Mouse (Mus musculus) heart, adult 18-20 months (tissue): ENCODE results near the gene Atg14. TPM values are rescaled to one million over a fixed set of nuclear protein-coding genes. Genes with fewer than 3 reads are reported as not detected.
"Not testable (repeated sequence)": the region's sequence is repeated elsewhere in the genome, so short reads cannot be mapped to it uniquely, and the experiment has no call there.

Source experiments
- DNase-seq, 2 experiments: peaks; one replicate each; pipeline ENCODE4 v3.0.0; 2021 to 2022; ENCODE audit warnings: mixed read lengths in 1 of 2
- total RNA-seq, 2 experiments: library from RNA; stranded (reverse); gene quantifications; 2 replicates each; pipeline ENCODE4 v1.2.3; 2021

Atg14 gene
- total RNA-seq, 2 experiments from 2014 or later = 9.4 to 10.3 TPM

DNA sequence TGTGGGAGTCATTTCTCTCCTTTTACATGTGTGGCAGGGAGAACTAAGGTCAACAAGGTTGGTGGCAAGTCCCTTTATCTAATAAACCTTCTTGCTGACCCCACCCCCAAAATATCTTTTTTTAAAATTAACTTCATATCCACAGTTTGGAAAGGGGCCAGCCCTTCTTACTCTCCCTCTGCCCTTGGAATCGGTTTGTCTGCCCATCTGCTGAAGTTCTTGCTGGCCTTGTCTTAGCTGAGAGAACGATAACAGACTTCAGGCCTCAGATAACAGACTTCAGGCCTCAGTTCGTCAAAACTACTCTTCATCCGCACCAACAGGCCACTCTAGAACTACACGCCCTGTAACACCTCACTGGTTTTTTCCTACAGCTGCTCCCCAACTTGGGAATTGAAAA is 26.2 kb downstream of the Atg14 start:
- no peak for DNase-seq

DNA sequence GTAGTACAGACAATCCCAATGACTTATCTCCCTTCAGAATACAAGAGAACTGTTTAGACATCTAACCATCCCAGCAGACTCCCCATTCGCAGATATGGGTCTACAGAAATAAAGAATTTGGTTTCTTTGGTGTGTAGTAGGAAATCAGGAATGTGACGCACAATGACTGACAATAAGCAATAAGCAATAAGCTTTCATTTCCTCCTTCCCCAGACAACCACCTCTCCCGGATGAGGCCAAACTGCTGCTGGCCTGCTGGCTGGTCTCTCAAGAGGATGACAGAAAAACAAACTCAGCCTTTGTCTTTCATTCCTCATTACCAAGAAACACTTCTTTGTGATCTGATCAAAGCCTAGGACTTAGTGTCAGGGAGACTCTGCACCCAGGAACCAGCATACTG is 28.2 kb downstream of the Atg14 start:
- no peak for DNase-seq

DNA sequence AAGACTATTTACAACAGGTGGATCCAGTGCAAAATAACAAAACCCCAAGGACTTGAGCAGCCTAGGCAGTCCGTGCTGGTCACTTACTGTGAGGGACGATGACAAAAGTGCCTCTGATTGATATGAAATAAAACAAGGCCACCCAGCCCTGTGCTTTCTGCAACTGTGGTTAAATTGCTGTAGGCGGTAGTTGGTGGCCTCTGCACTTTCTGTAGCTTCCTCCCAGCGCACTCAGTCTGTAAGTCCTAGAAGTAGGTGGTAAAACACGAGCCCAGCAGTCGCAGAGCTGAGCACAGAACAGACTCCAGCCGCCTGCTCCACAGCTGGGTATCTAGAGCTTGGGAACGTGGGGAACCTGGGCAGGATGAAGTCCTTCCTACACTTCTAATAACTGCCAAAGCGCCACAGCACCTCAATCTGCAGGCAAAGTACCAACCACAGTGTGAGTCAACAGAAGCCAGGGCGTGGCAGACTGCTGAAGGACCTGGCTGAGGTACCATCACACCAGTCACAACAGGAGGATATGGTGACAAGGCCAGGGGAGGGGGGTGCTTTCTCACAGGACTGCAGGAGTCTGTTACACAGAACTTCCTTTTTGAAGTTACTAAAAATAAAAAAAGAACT is 29.0 kb downstream of the Atg14 start:
- DNase-seq = no peak

DNA sequence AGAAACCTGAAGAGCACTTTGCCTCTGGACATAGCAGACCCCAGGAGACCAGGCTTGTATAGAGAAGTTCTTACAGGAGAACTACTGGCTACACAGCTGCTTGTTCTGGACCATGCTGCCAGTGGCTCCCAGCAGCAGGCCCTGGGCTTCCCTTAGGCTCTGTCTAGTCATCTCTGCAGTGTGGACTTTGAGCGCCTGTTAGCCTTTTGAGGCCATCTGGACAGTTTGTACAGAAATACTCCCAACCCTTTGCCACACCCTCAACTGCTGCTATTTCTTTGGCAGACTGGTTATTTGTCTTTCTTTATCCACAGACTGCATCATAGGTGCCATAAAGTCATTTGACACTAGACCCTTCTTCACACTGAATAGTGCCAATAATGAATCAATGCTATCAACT is 35.4 kb downstream of the Atg14 start:
- DNase-seq = no peak

DNA sequence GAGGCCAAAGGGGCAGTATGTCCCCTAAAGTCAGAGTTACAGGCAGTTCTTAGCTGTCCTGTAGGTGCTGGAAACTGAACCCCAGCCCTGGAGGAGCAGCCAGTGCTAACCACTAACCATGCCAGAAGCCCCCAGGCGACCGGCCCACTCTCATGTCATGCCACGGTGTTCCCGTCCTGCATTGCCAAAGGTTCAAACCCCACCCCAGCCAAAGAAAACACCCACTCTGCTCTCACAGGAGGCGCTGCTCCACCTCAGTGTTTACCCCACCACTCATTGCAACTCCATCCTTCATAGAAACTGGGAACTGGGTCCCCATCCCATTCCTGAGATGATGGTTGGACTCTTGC is 36.3 kb downstream of the Atg14 start:
- peak in 1 of 2 experiments; percentile 18 for DNase-seq

DNA sequence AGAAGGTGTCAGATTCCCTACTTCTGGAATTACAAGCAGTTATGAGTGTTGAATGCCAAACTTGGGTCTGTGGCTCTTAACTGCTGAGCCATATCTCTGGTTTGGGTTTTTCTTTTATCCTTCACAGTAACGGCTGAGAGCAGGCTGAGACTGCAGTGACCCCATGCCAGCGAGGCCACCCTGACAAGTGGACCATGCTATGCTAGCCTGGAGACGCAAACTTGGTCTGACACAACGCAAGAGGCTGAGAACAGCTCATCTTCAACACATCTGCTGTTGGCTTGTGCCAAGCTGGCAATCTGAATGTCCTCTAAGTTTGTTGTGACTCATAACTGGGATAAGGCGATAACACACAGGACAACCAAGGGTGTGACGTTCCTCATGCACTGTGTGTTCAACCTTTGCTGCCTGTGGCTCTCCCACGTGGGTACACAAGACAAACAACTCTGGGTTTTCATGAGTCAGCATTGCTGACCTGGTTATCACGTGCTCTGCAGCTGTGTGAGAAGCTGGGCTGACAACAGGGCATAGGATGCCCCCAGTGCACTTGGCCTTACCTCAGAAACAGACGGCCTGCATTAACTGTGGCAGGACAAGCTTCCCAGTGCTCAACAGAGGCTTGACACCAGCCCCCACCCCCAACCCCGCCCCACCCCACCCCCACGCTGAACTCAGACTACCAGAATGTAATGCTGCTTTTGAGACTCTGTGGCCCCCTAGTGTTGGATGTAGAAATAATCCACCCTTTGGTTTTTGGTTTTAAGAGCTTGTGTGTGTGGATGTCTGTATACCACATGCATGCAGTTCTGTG is 36.9 kb downstream of the Atg14 start:
- DNase-seq = peak; percentile 65 to 71

DNA sequence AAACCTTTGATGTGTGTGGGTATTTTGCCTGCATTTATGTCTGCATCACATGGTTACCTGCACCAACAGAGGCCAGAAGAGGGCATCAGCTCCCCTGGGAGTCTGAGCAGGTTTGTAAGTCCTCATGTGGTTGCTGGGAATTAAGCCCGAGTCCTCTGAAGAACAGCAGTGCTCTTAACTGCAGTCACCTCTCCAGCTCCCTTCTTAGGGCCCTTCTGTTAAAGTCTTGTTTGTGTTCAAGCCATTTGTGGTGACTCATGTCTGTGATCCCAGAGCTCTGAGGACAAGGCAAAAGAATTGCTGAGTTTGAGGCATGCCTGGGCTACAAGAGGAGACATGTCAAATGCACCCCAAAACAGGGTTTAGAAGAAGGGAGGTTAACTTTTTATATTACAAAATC is 38.0 kb downstream of the Atg14 start:
- DNase-seq = peak in 1 of 2 experiments; percentile 22

DNA sequence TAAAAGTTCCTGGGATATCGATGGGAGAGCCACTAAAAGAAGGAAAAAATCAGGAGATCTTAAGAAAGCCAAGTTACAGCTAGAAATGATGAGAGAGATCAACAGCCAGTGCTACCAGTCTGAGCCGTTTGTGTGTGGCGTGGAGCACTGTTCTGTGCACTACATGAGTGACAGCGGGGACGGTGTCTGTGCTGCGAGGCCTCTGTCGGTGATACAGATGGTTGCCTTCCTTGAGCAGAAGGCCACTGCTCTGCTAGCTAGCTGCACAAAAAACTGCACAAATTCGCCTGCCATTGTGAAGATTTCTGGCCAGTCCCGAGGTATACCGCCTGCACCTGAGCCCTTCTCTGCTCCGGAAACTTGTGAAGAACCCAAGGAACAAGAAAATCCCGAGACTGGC is 40.9 kb downstream of the Atg14 start:
- DNase-seq = not testable (repeated sequence)

DNA sequence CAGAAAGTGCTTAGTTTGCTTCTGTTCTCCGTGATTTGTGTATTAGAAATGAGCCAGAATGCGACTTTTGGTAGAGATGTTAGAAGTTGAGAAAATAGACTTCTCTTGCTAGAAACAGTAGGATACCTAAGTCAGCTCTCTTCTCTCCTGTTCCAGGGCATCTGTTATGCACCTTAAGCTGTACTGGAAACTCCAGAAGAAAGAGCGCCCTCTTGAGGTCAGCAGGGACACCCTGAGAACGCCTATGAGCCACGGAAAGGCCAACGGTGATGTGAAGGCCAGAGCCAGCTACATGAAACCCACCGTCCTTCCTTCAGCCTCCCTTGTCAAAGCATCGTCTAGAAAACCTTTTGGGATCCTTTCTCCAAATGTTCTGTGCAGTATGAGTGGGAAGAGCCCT is 41.4 kb downstream of the Atg14 start:
- peak; percentile 73 to 78 for DNase-seq

DNA sequence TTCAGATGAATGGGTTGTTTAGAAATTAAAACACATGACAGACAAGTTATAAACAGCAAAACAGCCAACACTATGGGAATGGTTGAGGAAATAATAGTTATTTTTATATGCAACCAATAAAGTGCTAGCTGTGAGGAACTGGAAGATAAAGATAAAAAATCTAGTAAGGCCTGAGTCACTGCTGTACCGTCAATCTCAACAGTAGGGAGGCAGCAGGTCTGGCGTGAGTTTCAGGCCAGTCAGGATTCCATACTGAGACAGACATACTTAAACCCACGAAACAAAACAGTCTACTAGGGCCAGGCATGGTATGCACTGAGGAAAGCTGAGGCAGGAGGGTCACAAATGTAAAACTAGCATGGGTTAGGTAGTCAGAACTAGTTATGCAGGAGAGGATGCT is 42.2 kb downstream of the Atg14 start:
- no peak for DNase-seq

DNA sequence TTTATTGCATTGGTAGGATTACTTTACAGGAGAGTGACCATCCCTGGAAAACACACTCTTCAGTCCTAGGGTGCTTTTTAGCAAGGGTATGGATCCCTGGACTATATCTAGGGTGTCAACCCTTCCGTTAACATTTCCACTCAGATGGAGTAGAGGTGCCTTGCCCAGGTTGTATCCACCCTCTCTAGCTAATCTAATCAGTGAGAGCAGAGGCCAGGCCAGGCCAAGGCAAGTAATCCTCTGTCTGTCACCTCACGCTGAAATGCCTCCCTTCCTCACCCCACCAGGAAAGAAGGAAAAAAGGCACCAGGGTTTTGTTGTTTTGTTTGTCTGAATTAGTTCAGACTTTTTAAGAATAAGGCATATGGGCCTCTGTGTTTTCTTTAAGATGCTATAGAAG is 42.6 kb downstream of the Atg14 start:
- no peak for DNase-seq

DNA sequence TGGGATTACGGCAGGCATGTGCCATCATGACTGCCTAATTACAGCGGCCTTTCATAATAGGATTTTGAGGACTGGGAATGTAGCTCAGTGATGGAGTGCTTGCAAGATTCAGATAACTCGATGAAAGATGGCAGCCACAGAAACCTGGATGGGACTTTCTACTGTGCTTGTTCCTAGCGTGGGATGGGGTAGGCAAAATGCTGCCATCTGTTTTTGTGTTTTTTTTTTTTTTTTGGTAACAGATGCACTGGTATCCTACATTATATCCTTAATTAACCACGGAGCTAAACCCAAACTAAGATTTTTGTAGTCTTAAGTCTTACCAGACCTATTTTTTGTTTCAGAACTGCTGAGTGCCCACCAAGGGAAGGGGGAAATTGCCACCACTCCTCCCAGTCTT is 44.6 kb downstream of the Atg14 start:
- DNase-seq = no peak

DNA sequence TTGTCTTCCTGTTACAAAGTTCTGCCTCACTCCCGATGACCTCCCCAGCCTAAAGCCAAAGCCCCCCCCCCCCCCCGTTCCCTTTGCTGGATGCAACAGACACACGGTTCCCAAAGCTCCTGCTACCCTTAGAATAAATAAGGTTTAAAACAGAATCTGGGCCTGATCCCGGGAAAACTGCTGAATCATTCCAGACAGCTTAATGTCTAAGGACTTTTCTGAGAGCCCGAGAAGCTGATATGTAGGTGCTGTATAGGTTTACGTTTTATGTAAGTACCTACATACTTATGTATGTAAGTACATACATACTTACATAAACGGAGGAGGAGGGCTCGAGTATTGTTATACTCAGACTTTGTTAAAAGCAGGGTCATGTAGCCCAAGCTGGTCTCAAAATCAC is 45.1 kb downstream of the Atg14 start:
- DNase-seq = no peak

DNA sequence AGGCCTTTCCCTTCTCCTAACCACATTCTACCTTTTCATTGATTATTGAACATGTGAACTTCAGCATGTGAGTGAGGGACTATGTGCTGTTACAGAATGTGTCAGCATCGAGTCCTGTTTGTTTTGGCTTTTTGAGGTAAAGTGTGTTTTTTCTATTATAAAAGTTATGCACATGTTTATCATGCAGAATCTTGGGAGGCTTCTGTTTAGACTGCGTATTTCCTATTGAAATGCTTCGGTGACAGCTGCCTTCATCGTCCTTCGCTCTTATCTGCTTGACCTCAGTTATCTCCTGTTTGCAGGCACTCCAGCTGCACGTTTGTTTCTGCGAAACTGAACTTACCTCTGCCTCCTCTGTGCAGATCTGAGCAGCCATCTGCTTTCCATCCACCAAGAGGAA is 48.1 kb downstream of the Atg14 start:
- no peak for DNase-seq

DNA sequence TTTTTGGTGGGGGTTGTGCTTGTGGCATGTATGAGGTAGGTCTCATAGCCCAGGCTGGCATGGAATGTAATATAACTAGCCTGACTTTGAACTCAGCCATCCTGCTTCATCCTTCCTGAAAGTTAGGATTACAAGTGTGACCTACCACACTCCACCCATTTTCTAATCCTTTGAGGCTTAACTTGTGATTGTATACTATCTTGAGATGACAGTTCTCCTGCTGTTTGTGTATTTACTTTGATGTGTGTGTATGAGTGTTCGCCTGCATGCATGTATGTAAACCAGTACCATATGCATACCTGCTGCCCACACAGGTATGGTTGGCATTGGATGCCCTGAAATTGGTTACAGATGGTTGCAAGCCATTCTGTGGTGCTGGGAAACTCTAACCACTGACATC is 48.8 kb downstream of the Atg14 start:
- DNase-seq = no peak

DNA sequence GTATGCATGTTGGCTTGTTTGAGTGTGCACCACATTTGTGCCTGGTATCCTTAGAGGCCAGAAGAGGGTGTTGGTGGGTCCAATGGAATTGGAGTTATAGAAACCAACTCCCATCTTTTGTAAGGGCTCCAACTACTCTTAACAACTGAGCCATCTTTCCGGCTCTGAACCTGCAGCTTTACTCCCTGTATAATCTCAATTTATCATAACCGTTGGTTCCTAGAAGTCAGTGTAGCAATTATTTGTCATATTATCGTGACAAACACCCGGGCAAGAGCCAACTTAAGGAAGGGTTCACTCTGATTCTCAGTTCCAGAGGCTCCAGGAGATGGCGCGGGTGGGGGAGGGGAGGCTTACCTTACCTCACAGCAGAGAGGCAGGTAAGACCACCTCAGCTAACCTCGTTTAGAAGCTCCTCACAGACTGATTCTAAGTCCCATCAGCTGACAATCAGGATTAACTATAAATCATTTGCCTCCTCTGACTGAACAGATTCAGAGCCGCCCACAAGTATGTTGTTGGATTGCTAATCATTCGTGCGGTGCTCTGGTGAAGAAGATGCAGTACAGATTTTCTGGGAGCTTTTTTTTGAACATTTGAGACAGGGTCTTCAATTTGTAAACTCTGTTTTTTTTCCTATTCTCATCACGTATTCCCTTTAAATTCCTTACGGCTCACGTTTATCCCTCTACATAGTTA is 49.5 kb downstream of the Atg14 start:
- DNase-seq = no peak

DNA sequence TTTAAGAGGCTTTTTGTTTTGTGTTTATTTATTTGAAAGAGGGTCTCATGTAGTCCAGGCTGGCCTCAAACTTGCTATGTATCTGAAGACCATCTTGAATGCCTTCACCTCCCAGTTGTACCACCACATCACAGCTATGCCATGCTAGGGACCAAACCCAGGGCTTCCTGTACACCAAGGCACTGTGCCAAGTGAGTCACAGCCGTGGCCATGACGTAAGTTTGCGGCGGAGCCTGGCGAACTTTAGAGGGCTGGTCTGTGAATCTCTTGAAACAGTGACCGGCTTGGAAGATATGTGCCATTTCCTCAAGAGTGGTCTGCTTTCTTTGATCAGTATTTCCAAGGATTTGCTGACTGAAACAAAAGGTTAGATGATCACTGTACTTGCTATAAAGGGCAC is 51.8 kb downstream of the Atg14 start:
- DNase-seq = peak; percentile 53 to 61

DNA sequence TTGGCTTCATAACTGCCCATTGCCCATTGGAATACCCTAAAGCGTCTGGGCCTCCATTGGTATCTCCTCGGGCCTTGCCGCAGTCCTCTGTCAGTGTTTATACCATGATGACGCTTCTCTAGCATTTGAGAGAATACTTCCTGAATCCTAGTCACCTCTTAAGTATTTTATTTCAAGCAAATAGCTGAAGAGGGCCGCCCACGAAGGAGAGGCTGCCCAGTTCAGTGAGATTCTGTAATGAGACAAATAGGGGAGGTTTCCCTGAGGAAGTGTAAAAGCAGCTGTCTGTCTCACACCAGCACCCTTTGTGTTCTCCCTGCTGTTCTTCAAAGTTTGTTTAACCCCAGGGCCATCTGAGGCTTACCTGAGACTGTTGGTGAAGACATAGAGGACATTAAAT is 53.7 kb downstream of the Atg14 start:
- no peak for DNase-seq

DNA sequence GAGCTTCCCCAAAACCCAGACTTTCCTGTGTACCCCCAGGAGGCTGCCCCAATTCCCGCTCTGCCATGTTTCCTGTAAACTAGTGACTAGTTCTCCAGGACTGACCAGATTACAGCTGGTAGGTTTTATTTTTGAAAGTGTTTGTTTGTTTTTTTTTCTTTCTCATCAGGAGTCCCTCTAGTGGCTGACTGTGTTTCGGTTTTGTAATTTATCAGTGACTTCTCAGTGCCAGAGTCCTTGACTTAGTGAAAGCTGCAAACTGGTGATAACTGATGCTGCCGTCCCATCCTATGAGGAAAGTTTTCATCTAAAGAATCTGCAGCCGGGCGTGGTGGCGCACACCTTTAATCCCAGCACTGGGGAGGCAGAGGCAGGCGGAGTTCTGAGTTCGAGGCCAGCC is 54.8 kb downstream of the Atg14 start:
- peak in 1 of 2 experiments; percentile 36 for DNase-seq

DNA sequence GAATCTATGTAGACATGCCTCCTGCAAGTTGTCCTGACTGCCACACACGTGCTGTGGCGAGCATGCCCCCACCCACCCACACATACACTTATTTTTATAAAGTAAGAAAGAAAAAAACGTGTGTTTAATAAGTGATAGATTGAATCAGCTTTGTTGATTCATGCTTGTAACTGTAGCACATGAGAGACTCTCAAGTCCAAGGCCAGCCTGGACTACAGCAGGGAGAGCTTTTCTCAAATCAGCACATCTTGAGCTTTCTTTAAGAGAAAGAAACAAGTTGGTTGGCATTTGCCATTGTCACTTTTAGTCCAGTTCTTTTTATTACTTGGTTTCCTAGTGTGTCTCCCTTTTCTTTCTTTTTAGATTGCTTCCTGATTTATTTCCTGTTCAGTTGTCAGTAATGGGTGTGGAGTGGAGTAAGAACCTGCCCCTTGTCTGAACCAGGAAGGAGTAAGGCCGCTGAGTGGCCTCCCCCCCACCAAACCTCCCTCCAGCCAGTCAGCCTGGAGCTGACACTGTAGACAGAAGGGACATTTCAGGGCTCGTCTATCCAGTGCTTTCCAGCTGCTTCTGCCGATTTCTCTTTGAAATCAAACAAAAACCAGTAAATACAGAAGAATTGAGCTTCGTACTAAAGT is 55.5 kb downstream of the Atg14 start:
- DNase-seq = peak; percentile 42 to 63

DNA sequence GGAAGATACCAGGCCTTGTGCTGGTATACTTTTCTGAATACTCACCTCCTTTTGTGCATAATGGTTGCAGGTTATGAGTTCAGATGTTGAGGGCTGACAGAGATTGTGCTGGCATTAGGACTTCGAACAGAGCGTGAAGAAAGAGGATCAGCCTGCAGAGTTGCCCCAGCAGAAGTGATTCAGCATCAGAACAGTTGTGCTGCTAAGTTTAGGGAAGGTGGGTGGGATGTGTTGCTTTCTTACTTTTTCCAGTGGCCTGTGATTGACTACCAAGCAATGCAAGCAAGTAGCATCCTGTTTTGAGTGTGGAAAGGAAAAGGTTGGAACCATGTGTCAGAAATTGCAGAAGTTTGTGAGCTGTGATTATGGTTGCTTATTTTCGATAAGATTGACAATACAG is 56.8 kb downstream of the Atg14 start:
- DNase-seq = no peak

DNA sequence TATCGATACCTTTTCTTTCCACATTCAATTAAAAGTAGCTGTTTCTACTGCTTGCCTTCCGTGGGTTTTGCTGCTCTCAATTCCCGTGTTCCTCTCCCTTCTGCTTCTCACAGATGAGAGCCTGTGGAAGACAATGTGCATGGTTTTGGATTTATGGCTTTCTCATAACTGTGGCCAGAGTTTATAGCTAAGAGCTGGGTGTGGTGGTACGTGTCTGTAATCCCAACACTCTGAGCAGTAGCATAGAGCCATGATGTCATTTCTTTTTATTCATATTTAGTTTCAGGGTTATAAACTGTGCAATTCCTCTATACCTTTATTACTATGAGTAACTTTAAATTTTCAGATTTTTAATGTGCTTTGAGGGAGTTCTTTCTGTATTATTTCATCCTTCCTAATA is 60.2 kb downstream of the Atg14 start:
- no peak for DNase-seq

DNA sequence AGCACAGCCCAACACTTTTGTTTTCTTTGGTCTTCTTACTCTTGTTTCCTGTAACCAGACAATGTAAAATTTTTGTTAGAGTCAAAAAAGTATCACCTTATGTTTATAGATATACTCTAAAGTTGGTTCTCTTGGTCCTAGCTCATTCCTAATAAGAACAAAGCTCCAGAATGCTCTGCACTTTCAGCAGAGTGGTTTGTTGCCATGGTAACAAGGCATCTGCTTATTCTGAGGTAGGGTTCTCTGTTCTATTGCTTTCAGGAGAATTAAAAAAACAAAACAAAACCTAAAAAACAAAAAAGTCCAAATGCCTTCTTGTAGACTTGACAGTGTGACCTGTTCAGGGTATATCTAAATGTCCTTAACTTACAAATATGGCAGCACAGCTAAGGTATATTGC is 62.4 kb downstream of the Atg14 start:
- DNase-seq = no peak
